Mouse (Mus musculus): ENCODE data around the gene Zfp711. TPM values are rescaled to one million over a fixed set of nuclear protein-coding genes. Genes with fewer than 3 reads are reported as not detected.

Gene Zfp711
- not detected for polyA plus RNA-seq (2014; fragmentation: Illumina TruSeq; extraction: RNeasy Lipid Tissue Mini Kit (QIAGEN cat#74804); ENCODE audit: low read depth, low replicate concordance)

GRCm38 (mm10) chrX:112600511-112601305 is at the start of gene Zfp711:
Gene Zfp711 (plus strand): TSS chrX:112600526.

Other genes starting within 250 kb of the Zfp711 start
- gene Satl1, start 193.7 kb upstream of the Zfp711 start, polyA plus RNA-seq (2014; fragmentation: Illumina TruSeq; extraction: RNeasy Lipid Tissue Mini Kit (QIAGEN cat#74804); ENCODE audit: low read depth, low replicate concordance), result not detected
- gene 2010106E10Rik, start 105.3 kb upstream of the Zfp711 start, polyA plus RNA-seq (2014; fragmentation: Illumina TruSeq; extraction: RNeasy Lipid Tissue Mini Kit (QIAGEN cat#74804); ENCODE audit: low read depth, low replicate concordance), result not detected
- gene Pof1b, start 98.1 kb downstream of the Zfp711 start, polyA plus RNA-seq (2014; fragmentation: Illumina TruSeq; extraction: RNeasy Lipid Tissue Mini Kit (QIAGEN cat#74804); ENCODE audit: low read depth, low replicate concordance), result 0.42 TPM

Measured in liver, adult 10 weeks (tissue).